Mouse (Mus musculus): ENCODE measurements around the gene Gm2a.

DNA sequence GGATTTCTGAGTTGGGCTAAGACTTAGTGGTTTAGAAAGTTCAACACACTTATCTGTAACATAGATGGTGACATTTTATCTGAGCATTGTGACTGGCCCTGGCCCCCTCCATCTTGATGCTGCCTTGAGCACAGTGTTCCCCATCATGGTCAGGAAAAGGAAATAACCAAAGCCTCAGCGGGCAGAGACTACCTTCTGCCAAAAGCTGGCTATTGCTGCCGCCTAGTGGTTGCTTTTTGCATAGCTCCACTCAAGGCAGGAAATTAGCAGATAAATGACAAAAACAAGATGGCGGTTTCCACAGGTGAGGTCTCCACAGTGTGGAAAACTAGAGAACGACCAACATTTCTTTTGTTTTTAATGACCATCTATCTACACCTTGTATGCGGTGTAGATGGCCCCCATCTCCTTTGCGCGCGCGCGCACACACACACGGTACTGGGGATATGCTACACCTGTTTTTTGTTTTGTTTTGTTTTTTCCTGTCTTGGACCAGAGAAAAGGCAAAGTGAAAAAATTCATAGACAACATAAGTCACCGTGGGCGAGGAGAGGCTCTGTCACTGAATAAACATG is 61.0 kb downstream of the Gm2a start:
- TF ChIP-seq CTCF (IDR thresholded peaks at IDR 0.05) = peak; percentile 93
- TF ChIP-seq EP300 (IDR thresholded peaks at IDR 0.05) = no peak
